Mouse (Mus musculus): Measurements from ENCODE around the gene Plin4.

GRCm38 (mm10) chr17:56107736-56108135, 1.9 kb downstream of the Plin4 start:
- TF ChIP-seq CTCF (IDR thresholded peaks at IDR 0.05; ENCODE audit: low read depth, low read length) (no peak), GATA1 (IDR thresholded peaks at IDR 0.05; ENCODE audit: borderline replicate concordance, low read length) (no peak)
